Mouse (Mus musculus): Measurements from ENCODE around the gene Speer4d. TPM values are rescaled to one million over a fixed set of nuclear protein-coding genes. Genes with fewer than 3 reads are reported as not detected.
"Not testable (repeated sequence)": the region's sequence is repeated elsewhere in the genome, so short reads cannot be mapped to it uniquely, and the experiment has no call there.

Speer4d gene
- not detected in 2 replicates for polyA plus RNA-seq (2014; fragmentation: Nextera tagmentation; extraction: Ambion mirVana)

DNA sequence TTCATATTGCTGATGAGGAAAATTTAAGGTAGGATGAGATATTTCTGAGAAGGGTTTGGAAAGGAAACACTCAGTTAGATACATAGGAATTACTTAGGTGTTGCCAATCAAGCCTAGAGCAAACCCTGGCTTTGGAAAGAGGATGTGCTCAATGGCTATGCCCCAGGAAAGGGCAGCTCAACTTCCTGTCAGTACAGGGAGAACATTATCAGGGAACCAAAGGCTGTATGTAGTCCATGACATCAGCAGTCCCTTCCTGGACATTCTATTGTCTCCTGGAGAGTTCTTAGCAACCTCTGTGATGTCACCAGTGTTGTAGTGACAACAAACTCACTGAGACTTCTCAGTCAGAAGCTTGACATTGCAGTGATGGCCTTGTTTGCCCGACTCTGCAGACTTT lies at the start of gene Speer4d:
Gene Speer4d (plus strand): TSS at position 301 of the 400 bp plus-strand sequence.
- H3K4me2 ChIP-seq (ENCODE audit: low read depth, low read length); H3K9ac ChIP-seq (replicated peaks; ENCODE audit: low read depth, low read length); ATAC-seq (ENCODE audit: low read depth); H3K9me3 ChIP-seq (ENCODE audit: control insufficient read depth, low read length); H3K4me1 ChIP-seq (ENCODE audit: control insufficient read depth, insufficient read depth, low read length); H3K27ac ChIP-seq (ENCODE audit: low read depth, low read length); H3K27me3 ChIP-seq (ENCODE audit: control insufficient read depth, insufficient read depth, low read length); H3K4me3 ChIP-seq (ENCODE audit: low read depth, low read length); H3K36me3 ChIP-seq (ENCODE audit: control insufficient read depth, insufficient read depth, low read length): not testable (repeated sequence)
- WGBS = 64% methylated on average over 1 of the region's 1 CpGs

DNA sequence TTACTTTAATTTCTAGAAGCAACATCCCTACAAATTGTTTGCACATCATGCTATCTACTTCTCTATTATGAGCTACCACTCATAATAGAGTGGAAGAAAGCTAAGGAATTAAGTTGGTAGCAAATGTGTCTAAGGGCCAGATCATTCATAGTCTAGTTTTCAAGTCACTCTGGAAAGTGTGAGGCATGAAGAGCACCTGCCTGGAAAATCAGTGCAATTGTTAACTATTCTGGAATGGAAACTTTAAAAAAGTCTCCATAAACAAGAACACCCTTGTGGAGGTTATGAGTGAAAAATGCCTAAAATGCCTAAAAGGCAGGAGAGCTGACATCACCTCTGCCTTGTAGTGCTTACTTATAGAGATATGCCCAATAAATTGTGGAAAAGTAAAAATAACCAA lies 45.1 kb upstream of the Speer4d start:
- H3K4me1 ChIP-seq (ENCODE audit: control insufficient read depth, insufficient read depth, low read length); ATAC-seq (ENCODE audit: low read depth); H3K27ac ChIP-seq (ENCODE audit: low read depth, low read length); H3K4me2 ChIP-seq (ENCODE audit: low read depth, low read length); H3K4me3 ChIP-seq (ENCODE audit: low read depth, low read length); H3K27me3 ChIP-seq (ENCODE audit: control insufficient read depth, insufficient read depth, low read length); H3K9me3 ChIP-seq (ENCODE audit: control insufficient read depth, low read length); H3K36me3 ChIP-seq (ENCODE audit: control insufficient read depth, insufficient read depth, low read length); H3K9ac ChIP-seq (replicated peaks; ENCODE audit: low read depth, low read length): not testable (repeated sequence)

DNA sequence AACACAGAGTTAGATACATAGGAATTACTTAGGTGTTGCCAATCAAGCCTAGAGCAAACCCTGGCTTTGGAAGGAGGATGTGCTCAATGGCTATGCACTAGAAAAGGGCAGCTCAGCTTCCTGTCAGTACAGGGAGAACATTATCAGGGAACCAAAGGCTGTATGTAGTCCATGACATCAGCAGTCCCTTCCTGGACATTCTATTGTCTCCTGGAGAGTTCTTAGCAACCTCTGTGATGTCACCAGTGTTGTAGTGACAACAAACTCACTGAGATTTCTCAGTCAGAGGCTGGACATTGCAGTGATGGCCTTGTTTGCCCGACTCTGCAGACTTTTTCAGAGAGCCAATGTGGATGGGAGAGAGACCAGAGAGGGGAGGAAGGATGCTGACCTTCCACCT lies 41.8 kb upstream of the Speer4d start, which contains the start of gene Gm21083:
Gene Gm21083 (plus strand): TSS at position 301 of the 400 bp plus-strand sequence.
- H3K4me1 ChIP-seq (ENCODE audit: control insufficient read depth, insufficient read depth, low read length); H3K9me3 ChIP-seq (ENCODE audit: control insufficient read depth, low read length); H3K27me3 ChIP-seq (ENCODE audit: control insufficient read depth, insufficient read depth, low read length); H3K4me2 ChIP-seq (ENCODE audit: low read depth, low read length); H3K36me3 ChIP-seq (ENCODE audit: control insufficient read depth, insufficient read depth, low read length); ATAC-seq (ENCODE audit: low read depth); H3K9ac ChIP-seq (replicated peaks; ENCODE audit: low read depth, low read length); H3K27ac ChIP-seq (ENCODE audit: low read depth, low read length); H3K4me3 ChIP-seq (ENCODE audit: low read depth, low read length): not testable (repeated sequence)
- no CpG with 5 or more reads among the region's 1 CpGs for WGBS

DNA sequence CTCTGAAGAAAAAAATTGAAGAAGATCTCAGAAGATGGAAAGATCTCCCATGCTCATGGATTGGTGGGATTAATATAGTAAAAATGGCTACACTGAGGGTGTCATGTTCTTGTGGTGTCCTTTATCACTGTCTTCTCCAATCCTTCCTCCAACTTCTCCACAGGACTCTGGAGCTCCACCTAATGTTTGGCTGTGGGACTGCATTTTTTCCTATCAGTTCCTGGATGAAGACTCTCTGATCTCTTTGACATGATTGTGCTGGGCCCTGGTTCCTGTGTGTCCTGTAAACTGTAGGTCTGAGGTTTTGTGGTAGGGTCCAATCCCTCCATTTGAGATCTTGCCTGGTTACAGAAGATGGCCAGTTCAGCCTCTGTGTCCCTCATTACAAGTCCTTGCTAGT lies 32.5 kb upstream of the Speer4d start:
- not testable (repeated sequence) for H3K4me3 ChIP-seq (ENCODE audit: low read depth, low read length); H3K9me3 ChIP-seq (ENCODE audit: control insufficient read depth, low read length); H3K4me1 ChIP-seq (ENCODE audit: control insufficient read depth, insufficient read depth, low read length); H3K4me2 ChIP-seq (ENCODE audit: low read depth, low read length); H3K27ac ChIP-seq (ENCODE audit: low read depth, low read length); H3K27me3 ChIP-seq (ENCODE audit: control insufficient read depth, insufficient read depth, low read length); ATAC-seq (ENCODE audit: low read depth); H3K36me3 ChIP-seq (ENCODE audit: control insufficient read depth, insufficient read depth, low read length); H3K9ac ChIP-seq (replicated peaks; ENCODE audit: low read depth, low read length)

DNA sequence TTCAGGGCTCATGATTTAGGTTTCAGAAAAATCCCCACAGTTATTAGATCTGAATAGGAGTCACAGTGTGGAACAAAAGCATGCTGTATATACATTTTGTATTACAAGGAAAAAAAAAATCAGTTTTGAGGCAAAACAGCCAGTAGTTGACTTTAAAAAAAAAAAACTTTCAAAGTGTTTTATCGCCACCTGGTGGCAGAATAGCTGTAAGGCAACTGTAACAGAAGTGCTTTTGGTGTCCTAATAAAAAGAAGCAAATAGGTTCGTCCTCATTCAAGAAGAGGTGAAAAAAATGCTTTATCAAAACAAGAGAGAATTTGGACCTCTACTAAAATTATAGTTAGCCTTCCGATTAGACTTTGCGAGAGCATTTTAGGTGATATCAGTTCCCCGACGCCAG lies 30.6 kb upstream of the Speer4d start:
- not testable (repeated sequence) for H3K9me3 ChIP-seq (ENCODE audit: control insufficient read depth, low read length); H3K4me1 ChIP-seq (ENCODE audit: control insufficient read depth, insufficient read depth, low read length); H3K9ac ChIP-seq (replicated peaks; ENCODE audit: low read depth, low read length); H3K4me2 ChIP-seq (ENCODE audit: low read depth, low read length); H3K36me3 ChIP-seq (ENCODE audit: control insufficient read depth, insufficient read depth, low read length); H3K4me3 ChIP-seq (ENCODE audit: low read depth, low read length); H3K27ac ChIP-seq (ENCODE audit: low read depth, low read length); ATAC-seq (ENCODE audit: low read depth); H3K27me3 ChIP-seq (ENCODE audit: control insufficient read depth, insufficient read depth, low read length)
- WGBS = 36% methylated on average over 6 of the region's 6 CpGs

DNA sequence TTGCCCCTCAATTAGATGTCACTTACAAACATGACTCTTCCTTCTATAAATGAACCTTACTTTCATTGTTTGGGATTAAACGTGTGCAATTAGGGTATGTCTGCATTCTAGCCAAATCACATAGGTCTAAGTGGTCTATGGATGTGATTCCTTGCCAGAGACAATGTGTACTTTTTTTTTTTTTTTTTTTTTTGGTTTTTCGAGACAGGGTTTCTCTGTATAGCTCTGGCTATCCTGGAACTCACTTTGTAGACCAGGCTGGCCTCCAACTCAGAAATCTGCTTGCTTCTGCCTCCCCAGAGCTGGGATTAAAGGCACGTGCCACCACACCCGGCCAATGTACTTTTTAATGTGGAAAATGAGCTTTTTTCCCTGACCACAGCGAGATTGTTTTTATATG lies 28.2 kb upstream of the Speer4d start:
- H3K36me3 ChIP-seq (ENCODE audit: control insufficient read depth, insufficient read depth, low read length); H3K4me3 ChIP-seq (ENCODE audit: low read depth, low read length); H3K9ac ChIP-seq (replicated peaks; ENCODE audit: low read depth, low read length); H3K9me3 ChIP-seq (ENCODE audit: control insufficient read depth, low read length); H3K4me2 ChIP-seq (ENCODE audit: low read depth, low read length); H3K27ac ChIP-seq (ENCODE audit: low read depth, low read length); H3K27me3 ChIP-seq (ENCODE audit: control insufficient read depth, insufficient read depth, low read length); H3K4me1 ChIP-seq (ENCODE audit: control insufficient read depth, insufficient read depth, low read length); ATAC-seq (ENCODE audit: low read depth): not testable (repeated sequence)
- 58% methylated on average over 5 of the region's 5 CpGs for WGBS

DNA sequence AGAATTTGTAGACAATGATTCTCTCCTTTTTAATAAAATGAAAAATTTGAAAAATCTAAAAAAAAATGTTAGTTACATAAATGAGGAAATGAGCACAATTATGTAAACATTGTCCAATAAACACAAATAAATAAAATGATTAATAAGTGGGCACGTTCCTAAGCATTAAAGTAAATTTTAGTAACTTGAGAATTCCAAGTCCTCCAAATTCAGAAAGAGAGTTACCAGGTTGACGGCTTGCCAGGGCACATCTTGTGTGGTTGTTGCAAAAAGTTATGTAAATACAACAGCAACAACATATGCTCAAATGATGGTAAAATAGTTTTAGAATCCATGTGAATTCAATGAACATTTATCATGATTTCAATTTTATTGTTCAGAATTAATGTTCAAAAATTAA lies 27.3 kb upstream of the Speer4d start:
- not testable (repeated sequence) for H3K9ac ChIP-seq (replicated peaks; ENCODE audit: low read depth, low read length); H3K36me3 ChIP-seq (ENCODE audit: control insufficient read depth, insufficient read depth, low read length); H3K9me3 ChIP-seq (ENCODE audit: control insufficient read depth, low read length); ATAC-seq (ENCODE audit: low read depth); H3K4me2 ChIP-seq (ENCODE audit: low read depth, low read length); H3K27ac ChIP-seq (ENCODE audit: low read depth, low read length); H3K27me3 ChIP-seq (ENCODE audit: control insufficient read depth, insufficient read depth, low read length); H3K4me1 ChIP-seq (ENCODE audit: control insufficient read depth, insufficient read depth, low read length); H3K4me3 ChIP-seq (ENCODE audit: low read depth, low read length)
- 78% methylated on average over 2 of the region's 2 CpGs for WGBS

DNA sequence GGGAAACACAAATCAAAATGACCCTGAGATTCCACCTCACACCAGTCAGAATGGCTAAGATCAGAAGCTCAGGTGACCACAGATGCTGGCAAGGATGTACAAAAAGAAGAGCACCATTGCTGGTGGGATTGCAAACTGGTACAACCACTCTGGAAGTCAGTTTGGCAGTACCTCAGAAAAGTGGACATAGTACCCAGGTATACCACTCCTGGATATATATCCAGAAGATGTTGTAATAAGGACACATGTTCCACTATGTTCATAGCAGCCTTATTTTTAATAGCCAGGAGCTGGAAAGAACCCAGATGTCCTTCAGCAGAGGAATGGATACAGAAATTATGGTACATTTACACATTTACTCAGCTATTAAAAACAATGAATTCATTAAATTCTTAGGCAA lies 20.0 kb upstream of the Speer4d start:
- not testable (repeated sequence) for H3K4me1 ChIP-seq (ENCODE audit: control insufficient read depth, insufficient read depth, low read length); H3K4me3 ChIP-seq (ENCODE audit: low read depth, low read length); H3K9me3 ChIP-seq (ENCODE audit: control insufficient read depth, low read length); ATAC-seq (ENCODE audit: low read depth); H3K27me3 ChIP-seq (ENCODE audit: control insufficient read depth, insufficient read depth, low read length); H3K36me3 ChIP-seq (ENCODE audit: control insufficient read depth, insufficient read depth, low read length); H3K4me2 ChIP-seq (ENCODE audit: low read depth, low read length); H3K27ac ChIP-seq (ENCODE audit: low read depth, low read length); H3K9ac ChIP-seq (replicated peaks; ENCODE audit: low read depth, low read length)

DNA sequence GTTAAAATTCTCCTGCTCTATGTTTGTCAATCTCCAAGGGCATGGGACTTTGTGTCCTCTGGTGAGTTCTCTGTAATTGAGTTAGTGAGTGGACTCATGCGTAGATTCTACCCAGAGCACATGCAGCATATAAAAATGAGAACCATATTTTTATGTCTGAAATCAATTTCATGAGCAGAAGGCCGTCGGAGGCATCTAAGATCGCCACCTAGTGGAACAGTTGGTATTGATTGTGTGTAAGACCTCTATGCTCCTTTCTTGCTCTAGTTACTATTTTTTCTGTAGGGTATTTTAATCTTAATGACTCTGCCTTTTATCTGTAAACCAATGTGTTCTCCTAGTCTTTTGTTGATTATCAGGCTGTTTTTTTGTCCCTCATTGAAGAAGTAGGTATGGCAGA lies 18.5 kb upstream of the Speer4d start:
- 40% methylated on average over 4 of the region's 4 CpGs for WGBS

DNA sequence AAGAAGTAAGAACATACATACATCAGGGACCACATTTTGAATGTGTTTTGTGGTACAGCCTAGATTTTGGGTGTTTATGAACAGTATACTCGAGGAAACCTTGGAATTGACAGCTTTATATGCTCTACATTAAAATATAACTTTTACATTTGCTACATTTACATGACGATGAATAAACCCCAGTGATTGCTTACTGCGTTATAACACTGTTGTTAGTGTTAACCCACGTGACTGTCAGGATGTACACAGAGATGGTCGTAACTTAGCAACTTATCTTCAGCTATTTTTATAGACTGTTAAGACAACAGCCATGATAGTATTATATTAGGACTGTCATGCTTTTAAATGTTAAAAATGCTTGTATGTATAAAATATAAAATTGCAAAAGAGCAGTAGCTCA lies 17.4 kb upstream of the Speer4d start:
- H3K4me2 ChIP-seq (ENCODE audit: low read depth, low read length); H3K9ac ChIP-seq (replicated peaks; ENCODE audit: low read depth, low read length); H3K27me3 ChIP-seq (ENCODE audit: control insufficient read depth, insufficient read depth, low read length); H3K36me3 ChIP-seq (ENCODE audit: control insufficient read depth, insufficient read depth, low read length); H3K27ac ChIP-seq (ENCODE audit: low read depth, low read length); H3K9me3 ChIP-seq (ENCODE audit: control insufficient read depth, low read length); H3K4me1 ChIP-seq (ENCODE audit: control insufficient read depth, insufficient read depth, low read length); H3K4me3 ChIP-seq (ENCODE audit: low read depth, low read length): not testable (repeated sequence)
- ATAC-seq (ENCODE audit: low read depth) = peak; percentile 75
- WGBS = 64% methylated on average over 5 of the region's 5 CpGs

More for the DNA sequence above, 18.5 kb upstream of the Speer4d start:
- H3K4me1 ChIP-seq (ENCODE audit: control insufficient read depth, insufficient read depth, low read length); H3K9me3 ChIP-seq (ENCODE audit: control insufficient read depth, low read length); H3K27ac ChIP-seq (ENCODE audit: low read depth, low read length); H3K9ac ChIP-seq (replicated peaks; ENCODE audit: low read depth, low read length); ATAC-seq (ENCODE audit: low read depth); H3K27me3 ChIP-seq (ENCODE audit: control insufficient read depth, insufficient read depth, low read length); H3K4me3 ChIP-seq (ENCODE audit: low read depth, low read length); H3K36me3 ChIP-seq (ENCODE audit: control insufficient read depth, insufficient read depth, low read length); H3K4me2 ChIP-seq (ENCODE audit: low read depth, low read length): not testable (repeated sequence)

Measured in neural tube, embryonic 14.5 days (tissue).